Mouse (Mus musculus) forelimb bud, embryonic 11.5 days (tissue): ENCODE results near the gene Cd1d1.

ENCODE experiments used
- DNase-seq: peaks from one replicate; pipeline ENCODE4 v3.0.0-alpha.2; 2012; ENCODE audit warnings: low read depth, low spot score

The Cd1d1 gene

DNA sequence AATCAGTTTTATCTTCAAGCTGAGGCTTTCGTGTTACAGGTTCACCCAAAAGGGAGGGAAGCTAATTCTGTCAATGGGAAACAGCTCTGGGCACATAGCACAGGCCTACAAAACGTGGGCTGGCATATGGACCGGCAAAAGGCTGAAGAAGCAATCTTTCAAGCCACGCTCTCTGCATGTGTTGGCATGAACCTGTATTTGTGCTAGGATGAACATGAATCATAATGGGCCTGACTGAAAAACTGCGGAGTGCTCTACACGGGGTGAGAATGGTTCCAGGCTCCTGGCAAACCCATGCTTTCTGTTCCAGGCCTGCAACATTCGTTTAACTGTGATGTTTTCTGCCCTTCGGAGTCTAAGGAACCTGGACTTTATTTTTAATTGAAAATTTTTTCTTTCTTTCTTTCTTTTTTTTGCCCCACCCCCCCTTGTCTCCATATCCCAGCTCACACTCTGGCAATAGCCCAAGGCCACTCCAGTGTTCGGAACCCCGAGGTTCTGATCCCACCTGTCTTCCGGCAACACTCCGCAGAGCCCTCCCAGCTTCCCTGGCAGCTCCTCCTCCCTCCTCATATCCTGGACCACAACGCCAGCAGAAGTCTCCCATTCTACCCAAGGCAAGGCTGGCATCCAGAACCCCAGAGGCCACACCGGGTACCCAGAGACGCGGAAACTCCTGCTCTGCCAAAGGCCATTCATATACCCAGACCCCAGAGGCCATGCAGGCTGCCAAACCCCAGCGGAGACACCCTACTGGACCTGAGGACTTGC, 36.4 kb downstream of the Cd1d1 start:
- DNase-seq: no peak

DNA sequence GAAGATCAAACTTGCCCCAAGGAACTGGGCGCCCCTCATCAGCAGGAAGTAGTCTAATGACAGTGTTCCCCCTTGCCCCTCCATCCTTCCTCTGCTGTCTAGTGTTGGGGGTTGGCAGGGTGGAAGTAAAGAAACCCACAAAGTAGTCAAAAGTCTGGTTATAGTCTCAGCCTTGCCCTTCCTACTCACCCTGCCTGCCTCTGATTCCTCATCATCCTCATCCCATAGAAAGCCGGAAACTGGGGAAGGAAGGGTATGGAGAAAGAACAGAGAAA, 37.9 kb downstream of the Cd1d1 start:
- no peak for DNase-seq

DNA sequence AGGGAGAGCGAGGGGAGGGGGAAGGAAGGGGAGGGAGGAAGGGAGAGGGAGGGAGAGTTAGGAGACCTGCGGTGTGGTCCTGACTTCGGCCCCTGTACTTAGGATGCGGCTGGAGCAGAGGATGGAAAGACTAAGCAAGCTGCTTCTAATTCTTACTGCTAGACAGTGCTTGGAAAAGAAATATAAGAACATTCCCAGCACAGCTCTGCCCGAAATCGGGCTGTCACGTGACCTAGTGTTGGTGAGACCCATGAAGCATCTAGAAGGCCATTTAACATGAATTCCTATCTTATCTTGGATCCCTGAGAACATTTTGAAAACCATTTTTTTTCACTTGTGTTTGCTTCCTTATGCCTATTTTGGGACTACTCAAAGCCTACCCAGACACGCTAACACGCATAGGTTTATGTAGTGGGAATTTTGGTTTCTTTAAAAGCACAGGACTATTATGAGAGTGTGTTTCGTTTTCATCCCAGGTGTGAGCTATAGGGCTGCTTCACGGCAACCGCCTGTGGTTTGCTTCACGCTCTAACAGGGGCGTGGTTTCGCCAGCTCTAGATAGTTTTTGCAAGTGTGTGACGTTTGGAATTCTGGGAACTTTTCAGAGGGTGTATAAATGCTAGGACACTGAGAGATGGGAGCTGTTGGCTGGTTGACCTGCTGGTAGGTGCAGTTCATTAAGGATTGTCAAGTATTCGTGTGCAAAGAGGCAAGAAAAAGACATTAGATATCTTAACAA, 38.4 kb downstream of the Cd1d1 start:
- DNase-seq: no peak

DNA sequence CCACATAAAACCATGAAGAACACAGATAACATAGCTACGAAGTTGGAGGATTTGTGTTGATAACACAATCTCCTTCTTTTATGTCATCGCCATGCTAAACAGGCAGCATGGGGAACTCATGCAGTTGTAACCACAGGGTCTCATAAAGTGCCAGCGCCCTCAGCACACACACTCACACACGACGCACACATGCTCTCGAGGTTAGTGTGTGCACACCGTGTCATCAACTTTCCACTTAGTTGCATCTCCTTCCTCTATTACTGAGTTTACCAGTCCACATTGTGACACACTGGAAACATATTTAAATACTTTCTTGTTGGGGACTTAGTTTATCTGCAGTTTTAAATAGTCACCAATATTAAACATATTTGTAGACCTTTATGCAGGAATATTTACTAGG, 40.2 kb downstream of the Cd1d1 start:
- DNase-seq: no peak

DNA sequence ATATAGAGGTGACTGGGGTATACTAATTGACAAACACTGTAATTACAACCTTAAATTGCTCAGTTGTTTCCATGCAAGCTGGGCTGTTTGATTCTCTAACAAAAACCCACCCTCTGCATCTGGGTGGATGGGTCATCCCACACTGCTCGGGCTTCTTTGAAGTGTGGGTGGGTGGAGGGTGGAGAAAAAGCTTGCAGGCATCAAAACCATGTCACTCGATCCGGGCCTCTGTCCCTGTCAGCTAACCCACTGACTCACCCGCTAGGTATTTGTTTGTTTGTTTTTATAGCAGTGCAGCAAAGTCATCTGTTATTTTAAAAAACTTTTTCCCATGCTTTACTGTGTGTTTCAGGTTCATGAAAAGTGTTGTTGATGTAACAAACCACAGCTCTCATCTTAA, 43.9 kb downstream of the Cd1d1 start:
- DNase-seq: no peak

DNA sequence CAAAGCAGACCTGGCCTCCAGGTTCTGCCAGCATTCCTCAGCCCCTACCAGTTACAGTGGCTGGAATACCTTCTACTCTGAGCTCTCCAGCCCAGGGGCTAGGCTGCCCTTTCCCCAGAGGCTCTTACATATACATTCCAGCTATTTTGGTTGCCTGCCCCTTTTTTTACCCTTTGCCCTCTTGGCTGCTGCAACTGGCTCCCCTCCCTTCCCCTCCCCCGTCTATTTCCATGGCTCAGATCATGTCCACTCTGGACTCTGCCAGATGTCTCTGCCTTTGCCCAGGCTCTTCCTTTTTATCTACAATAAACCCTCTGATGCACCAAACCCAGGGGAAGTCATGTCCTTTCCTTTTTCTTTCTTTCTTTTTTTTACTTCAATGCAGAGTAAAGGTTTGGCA, 44.7 kb downstream of the Cd1d1 start:
- no peak for DNase-seq

DNA sequence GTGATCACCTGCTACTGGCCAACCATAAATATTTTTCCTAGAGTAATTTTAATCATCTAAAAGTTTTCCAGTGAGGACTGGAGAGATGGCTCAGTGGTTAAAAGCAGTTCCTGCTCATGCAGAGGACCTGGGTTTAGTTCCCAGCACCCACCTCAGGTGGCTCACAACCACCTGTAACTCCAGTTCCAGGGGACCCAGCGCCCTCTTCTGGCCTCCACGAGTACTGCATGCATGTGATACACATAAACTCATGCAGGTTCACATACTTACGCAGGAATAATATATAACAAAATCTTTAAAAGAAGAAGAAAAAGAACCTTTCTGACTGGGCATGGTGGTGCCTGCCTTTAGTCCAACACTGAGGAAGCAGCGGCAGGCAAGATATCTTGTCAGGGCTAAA, 45.4 kb downstream of the Cd1d1 start:
- DNase-seq: no peak

DNA sequence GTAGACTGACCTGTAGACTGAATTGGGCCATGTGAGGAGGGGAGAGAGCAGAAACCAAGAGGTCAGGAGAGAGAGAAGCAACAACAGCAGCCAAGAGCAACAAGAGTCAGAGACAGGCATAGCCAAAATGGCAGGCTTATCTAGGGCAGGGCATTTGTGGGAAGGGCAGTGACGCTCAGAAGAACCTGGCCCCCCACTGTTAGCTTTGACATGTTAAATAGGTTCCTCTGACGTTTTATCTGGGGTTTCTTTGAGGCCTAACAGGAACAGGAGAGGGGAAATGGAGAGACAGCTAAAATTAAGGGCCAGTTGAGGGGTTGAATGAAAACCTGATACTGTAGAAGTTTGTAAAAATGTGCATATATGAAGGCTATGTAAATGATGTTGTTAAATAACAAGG, 48.6 kb downstream of the Cd1d1 start:
- no peak for DNase-seq
